Mouse (Mus musculus) kidney, embryonic 14.5 days (tissue): ENCODE data around the gene Dock10. TPM values are rescaled to one million over a fixed set of nuclear protein-coding genes. Genes with fewer than 3 reads are reported as not detected.

Experiments used
- ATAC-seq: fragments of 200-750 bp; cut with Nextera tagmentation; 2 replicates; pipeline ENCODE4 v1.8.0; 2017; ENCODE audit warnings: moderate number of reproducible peaks, mild to moderate bottlenecking, moderate TSS enrichment, moderate library complexity; ENCODE audit not compliant: low FRiP score, low TSS enrichment
- H3K27ac ChIP-seq: fragments of 300-500 bp; sonication (generic); 2 replicates; pipeline ENCODE4 v1.5.1; 2014; ENCODE audit warnings: low read depth, mild to moderate bottlenecking, low read length, moderate library complexity, mixed read lengths
- H3K27me3 ChIP-seq: fragments of 300-500 bp; sonication (generic); 2 replicates; pipeline ENCODE4 v1.6.1; 2014; ENCODE audit warnings: mild to moderate bottlenecking, low read length; ENCODE audit not compliant: control insufficient read depth, insufficient read depth
- H3K36me3 ChIP-seq: fragments of 300-500 bp; sonication (generic); 2 replicates; pipeline ENCODE4 v1.6.1; 2014; ENCODE audit warnings: low read length, mixed read lengths; ENCODE audit not compliant: control insufficient read depth, insufficient read depth
- H3K4me1 ChIP-seq: fragments of 300-500 bp; sonication (generic); 2 replicates; pipeline ENCODE4 v1.6.1; 2014; ENCODE audit warnings: low read length, mixed read lengths; ENCODE audit not compliant: control insufficient read depth, insufficient read depth
- H3K4me2 ChIP-seq: fragments of 300-500 bp; sonication (generic); replicated peaks from 2 replicates; pipeline ENCODE4 v1.6.1; 2014; ENCODE audit warnings: low read depth, mild to moderate bottlenecking, low read length
- H3K4me3 ChIP-seq: fragments of 300-500 bp; sonication (generic); 2 replicates; pipeline ENCODE4 v1.5.1; 2014; ENCODE audit warnings: mild to moderate bottlenecking, low read length
- H3K9ac ChIP-seq: fragments of 300-500 bp; sonication (generic); 2 replicates; pipeline ENCODE4 v1.6.1; 2014; ENCODE audit warnings: low read depth, mild to moderate bottlenecking, low read length, moderate library complexity
- H3K9me3 ChIP-seq: fragments of 300-500 bp; sonication (generic); 2 replicates; pipeline ENCODE4 v1.6.1; 2016; ENCODE audit warnings: low read length; ENCODE audit not compliant: control insufficient read depth
- WGBS: fragments of 180-500 bp; shearing (Covaris S2); extraction: QIAGEN DNeasy Blood & Tissue Kit; methylation state at CpG from one replicate; pipeline ENCODE4 v1.1.7; 2014; 5-methylcytosine and 5-hydroxymethylcytosine counted together
- polyA plus RNA-seq: library from polyadenylated mRNA; unstranded; fragments of >200 nt; fragmentation: Nextera tagmentation; extraction: Ambion mirVana; gene quantifications from 2 replicates; pipeline ENCODE4 v1.2.1, GENCODE M21; 2014

The Dock10 gene
- polyA plus RNA-seq, 1 experiment from 2014 or later, result 7.1 TPM

GRCm38 (mm10) chr1:80737812-80738391, 20.4 kb downstream of the Dock10 start:
- H3K27ac ChIP-seq, result no peak overlapping the region
- no peaks in the 10 kb centered on the region for H3K36me3 ChIP-seq
- no peak for ATAC-seq
- no peaks in the 10 kb centered on the region for H3K27me3 ChIP-seq
- no peak overlapping the region for H3K4me2 ChIP-seq
- H3K4me1 ChIP-seq, result no peaks in the 10 kb centered on the region
- 76% methylated on average over 5 of the region's 5 CpGs for WGBS
- no peak overlapping the region for H3K9ac ChIP-seq
- no peak overlapping the region for H3K4me3 ChIP-seq
- H3K9me3 ChIP-seq, result no peaks in the 10 kb centered on the region

DNA sequence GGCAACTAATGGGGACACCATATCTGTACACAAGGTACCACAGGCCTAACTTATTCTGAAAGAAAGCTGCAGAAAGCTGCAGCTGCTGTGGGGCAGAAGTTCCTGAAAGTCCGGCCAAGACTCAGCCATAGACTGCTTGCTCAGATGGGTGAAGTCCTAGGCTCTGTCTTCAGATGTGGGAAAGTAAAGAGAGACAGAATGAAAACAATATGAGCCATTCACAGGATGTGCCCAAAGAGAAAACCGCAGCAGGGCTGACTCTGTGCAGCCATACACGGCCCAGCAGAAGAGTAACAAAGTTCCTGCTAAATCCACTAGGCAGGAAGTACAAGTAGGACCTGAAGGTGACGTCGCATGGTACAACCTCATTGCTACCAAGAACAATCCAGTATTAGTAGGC, 27.7 kb downstream of the Dock10 start:
- H3K27ac ChIP-seq, result no peak overlapping the region
- no peak overlapping the region for H3K9ac ChIP-seq
- 83% methylated on average over 5 of the region's 5 CpGs for WGBS
- no peaks in the 10 kb centered on the region for H3K4me1 ChIP-seq
- no peak for ATAC-seq
- no peaks in the 10 kb centered on the region for H3K27me3 ChIP-seq
- no peaks in the 10 kb centered on the region for H3K36me3 ChIP-seq
- no peaks in the 10 kb centered on the region for H3K9me3 ChIP-seq
- H3K4me3 ChIP-seq, result no peak overlapping the region
- no peak overlapping the region for H3K4me2 ChIP-seq

- Histone ChIP-seq H3K4me2 (no peak overlapping the region), H3K4me1 (no peaks in the 10 kb centered on the region), H3K9me3 (no peaks in the 10 kb centered on the region), H3K36me3 (no peaks in the 10 kb centered on the region), H3K4me3 (no peak overlapping the region), H3K27ac (no peak overlapping the region), H3K9ac (no peak overlapping the region), H3K27me3 (no peaks in the 10 kb centered on the region)
- WGBS, result 91% methylated on average over 4 of the region's 4 CpGs
- ATAC-seq, result no peak
These were observed 28.2 kb downstream of the Dock10 start for GRCm38 (mm10) chr1:80730174-80730573.

GRCm38 (mm10) chr1:80728183-80728582, 30.1 kb downstream of the Dock10 start:
- ATAC-seq, result no peak
- Histone ChIP-seq H3K36me3 (no peaks in the 10 kb centered on the region), H3K9me3 (no peaks in the 10 kb centered on the region), H3K27me3 (no peaks in the 10 kb centered on the region), H3K4me3 (no peak overlapping the region), H3K4me2 (no peak overlapping the region), H3K4me1 (no peaks in the 10 kb centered on the region), H3K9ac (no peak overlapping the region), H3K27ac (no peak overlapping the region)
- WGBS, result 55% methylated on average over 1 of the region's 1 CpGs

DNA sequence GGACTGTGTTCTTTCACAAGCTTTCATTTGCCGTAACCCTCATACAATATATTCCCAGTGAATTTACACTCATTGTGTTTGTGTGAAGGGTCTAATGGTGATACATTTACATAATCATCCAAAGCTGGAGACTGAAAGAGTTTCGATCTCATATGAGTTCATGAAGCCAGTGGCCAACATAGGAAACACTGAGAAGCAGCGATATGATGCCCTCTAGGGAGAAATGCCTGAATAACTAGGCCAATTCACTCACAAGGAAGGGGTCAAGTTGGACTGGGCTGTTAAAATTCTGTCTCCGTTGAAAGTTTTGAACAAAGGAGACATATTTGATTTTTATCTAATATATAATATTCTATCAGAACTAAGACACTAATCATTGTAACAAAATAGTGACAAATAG, 30.9 kb downstream of the Dock10 start:
- Histone ChIP-seq H3K36me3 (no peaks in the 10 kb centered on the region), H3K9ac (no peak overlapping the region), H3K4me1 (no peaks in the 10 kb centered on the region), H3K9me3 (no peaks in the 10 kb centered on the region), H3K27ac (no peak overlapping the region), H3K27me3 (no peaks in the 10 kb centered on the region), H3K4me2 (no peak overlapping the region), H3K4me3 (no peak overlapping the region)
- 78% methylated on average over 4 of the region's 4 CpGs for WGBS
- no peak for ATAC-seq

DNA sequence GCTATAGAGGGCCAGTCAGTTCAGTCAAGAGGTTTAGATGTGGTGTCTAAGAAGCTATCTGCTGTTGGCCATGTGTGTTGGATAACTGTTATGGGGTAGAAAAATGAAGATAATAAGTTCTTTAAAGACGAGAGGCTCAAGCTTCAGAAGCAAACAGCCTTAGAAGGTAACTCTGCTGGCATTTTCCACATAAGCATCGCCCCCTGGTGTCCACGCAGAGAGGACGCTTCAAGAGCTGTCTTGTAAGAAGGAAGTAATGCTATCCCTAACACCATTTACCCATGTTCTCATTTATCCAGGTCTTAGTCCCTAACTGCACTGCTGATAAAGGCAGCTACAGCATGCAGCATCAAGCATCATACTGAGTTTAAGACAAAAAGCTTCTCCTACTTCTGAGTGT, 35.7 kb downstream of the Dock10 start:
- no peak overlapping the region for H3K27ac ChIP-seq
- no peaks in the 10 kb centered on the region for H3K27me3 ChIP-seq
- H3K9ac ChIP-seq, result no peak overlapping the region
- no peaks in the 10 kb centered on the region for H3K4me1 ChIP-seq
- H3K36me3 ChIP-seq, result no peaks in the 10 kb centered on the region
- H3K9me3 ChIP-seq, result no peaks in the 10 kb centered on the region
- no peak overlapping the region for H3K4me3 ChIP-seq
- no peak for ATAC-seq
- no peak overlapping the region for H3K4me2 ChIP-seq
- WGBS, result 43% methylated on average over 4 of the region's 4 CpGs

DNA sequence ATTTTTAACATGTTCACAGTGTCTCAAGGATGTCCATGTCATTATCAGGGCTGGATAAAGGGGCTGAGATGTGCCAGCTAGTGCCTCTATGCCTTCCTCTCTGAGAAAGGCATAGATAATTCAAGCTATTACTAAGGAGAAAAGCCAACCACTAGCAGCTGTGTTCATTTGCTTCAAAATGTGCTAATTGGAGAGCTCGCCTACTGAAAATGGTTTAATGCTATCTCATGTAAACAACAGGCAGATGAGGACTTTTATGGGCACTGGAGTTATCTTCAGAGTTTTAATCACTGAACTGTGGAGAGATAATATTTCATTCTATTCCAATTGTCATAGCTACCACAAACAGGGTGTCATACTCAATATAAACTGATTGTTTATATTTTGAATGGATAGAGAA, 36.3 kb downstream of the Dock10 start:
- Histone ChIP-seq H3K4me2 (no peak overlapping the region), H3K4me3 (no peak overlapping the region), H3K36me3 (no peaks in the 10 kb centered on the region), H3K9me3 (no peaks in the 10 kb centered on the region), H3K27me3 (no peaks in the 10 kb centered on the region), H3K4me1 (no peaks in the 10 kb centered on the region), H3K27ac (no peak overlapping the region), H3K9ac (no peak overlapping the region)
- WGBS, result 66% methylated on average over 1 of the region's 1 CpGs
- no peak for ATAC-seq

DNA sequence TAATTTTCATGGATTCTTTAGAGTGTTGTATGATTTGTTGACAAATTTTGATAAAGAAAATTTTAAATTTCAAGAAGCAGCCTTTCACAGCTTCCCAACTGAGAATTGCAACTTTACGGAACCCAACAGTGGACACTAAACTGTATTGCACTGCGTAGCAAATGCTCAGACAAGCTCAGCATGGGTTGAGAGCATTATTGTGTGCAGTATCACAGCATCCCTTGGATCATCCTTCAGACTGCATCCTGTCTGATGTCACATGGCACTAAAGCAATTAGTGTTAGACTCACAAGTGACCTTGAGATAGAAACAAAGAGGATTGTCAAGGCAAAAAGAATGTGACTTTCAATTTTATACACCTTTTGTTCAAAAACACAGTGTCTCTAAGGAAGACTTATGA, 37.1 kb downstream of the Dock10 start:
- H3K9me3 ChIP-seq, result no peaks in the 10 kb centered on the region
- ATAC-seq, result no peak
- H3K9ac ChIP-seq, result no peak overlapping the region
- no peaks in the 10 kb centered on the region for H3K4me1 ChIP-seq
- H3K36me3 ChIP-seq, result no peaks in the 10 kb centered on the region
- no peaks in the 10 kb centered on the region for H3K27me3 ChIP-seq
- 94% methylated on average over 2 of the region's 2 CpGs for WGBS
- no peak overlapping the region for H3K27ac ChIP-seq
- H3K4me2 ChIP-seq, result no peak overlapping the region
- H3K4me3 ChIP-seq, result no peak overlapping the region

- Histone ChIP-seq H3K9me3 (no peaks in the 10 kb centered on the region), H3K27ac (no peak overlapping the region), H3K9ac (no peak overlapping the region), H3K36me3 (no peaks in the 10 kb centered on the region), H3K27me3 (no peaks in the 10 kb centered on the region), H3K4me2 (no peak overlapping the region), H3K4me1 (no peaks in the 10 kb centered on the region), H3K4me3 (no peak overlapping the region)
- ATAC-seq, result no peak
These were observed 38.2 kb downstream of the Dock10 start for GRCm38 (mm10) chr1:80720146-80720545.
